Mouse (Mus musculus) cortical plate, adult 2 months (tissue): ENCODE data around the gene Ubr1.

Experiments
- CTCF ChIP-seq: fragments of 200-500 bp; IDR thresholded peaks from 2 replicates; pipeline ENCODE4 v1.5.1; 2011; ENCODE audit warnings: mild to moderate bottlenecking, control low read depth, low read length; ENCODE audit not compliant: insufficient read depth; ENCODE audit errors: extremely low read depth
- POLR2A ChIP-seq: fragments of 200-500 bp; IDR thresholded peaks from 2 replicates; pipeline ENCODE4 v1.6.1; 2011; ENCODE audit warnings: mild to moderate bottlenecking, low read length, control low read depth; ENCODE audit not compliant: insufficient read depth; ENCODE audit errors: extremely low read depth

DNA sequence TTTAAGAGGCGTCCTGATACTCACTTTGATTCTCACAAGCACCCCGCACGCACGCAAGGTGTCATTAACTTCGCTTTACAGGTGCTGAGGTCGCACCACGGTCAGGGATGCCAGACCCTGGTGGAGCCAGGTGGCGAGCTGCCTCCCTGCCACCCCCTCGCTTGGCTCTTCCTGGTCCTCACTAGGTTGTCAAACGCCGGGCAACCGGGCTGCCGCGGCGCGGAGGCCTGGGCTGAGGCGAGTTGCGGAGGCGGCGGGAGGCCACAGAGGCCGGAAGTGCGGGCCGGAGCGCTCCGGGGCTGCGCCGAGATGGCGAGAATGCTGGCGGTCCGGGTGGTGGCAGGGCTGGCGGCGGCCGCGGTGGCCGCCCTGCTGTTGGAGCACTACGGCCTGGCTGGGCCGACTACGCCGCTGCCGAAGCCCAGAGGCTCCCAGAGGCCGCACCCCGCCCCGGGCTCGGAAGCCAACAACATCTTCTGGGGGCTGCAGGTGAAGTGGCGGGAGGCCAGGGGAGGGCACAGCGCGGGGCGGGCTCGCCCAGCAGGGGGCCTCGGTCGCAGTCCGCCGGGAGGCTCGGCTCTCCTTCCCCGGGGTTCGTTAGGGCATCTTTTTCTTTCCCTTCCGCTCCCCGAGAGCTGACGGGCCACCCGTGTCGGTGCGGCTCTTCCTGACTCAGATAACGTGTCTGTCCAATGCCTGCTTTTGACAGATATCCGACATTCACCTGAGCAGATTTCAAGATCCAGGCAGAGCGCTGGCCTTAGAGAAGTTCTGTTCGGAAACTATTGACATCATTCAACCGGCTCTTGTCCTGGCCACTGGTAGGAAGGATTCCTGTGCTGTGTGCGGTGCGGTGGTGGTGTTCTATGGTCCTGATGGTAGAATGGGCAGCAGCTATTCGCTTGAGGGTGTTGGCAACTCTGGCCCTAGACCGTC, 6.7 kb upstream of the Ubr1 start, which contains the start of gene Tmem62:
- TF ChIP-seq CTCF (no peak), POLR2A (0 out of 2 replicates have a peak, but pooled peaks have one; percentile 29)
